Mouse (Mus musculus) erythroblast, embryonic 14.5 days (primary cell): ENCODE results near the gene Ccp110.

Experiments used
- GATA1 ChIP-seq: IDR thresholded peaks from 2 replicates; pipeline ENCODE4 v1.6.1; 2012; ENCODE audit warnings: low read length, inconsistent platforms, mixed read lengths
- TAL1 ChIP-seq: IDR thresholded peaks from 3 replicates; pipeline ENCODE4 v1.6.1; 2012; ENCODE audit warnings: low read length, inconsistent platforms, mixed read lengths

- TF ChIP-seq TAL1 = no peak
- TF ChIP-seq GATA1 = no peak
Observed at GRCm38 (mm10) chr7:118749706-118750105, 37.4 kb downstream of the Ccp110 start.
